Mouse (Mus musculus): Measurements from ENCODE around the gene Bend4.

Bend4 gene

DNA sequence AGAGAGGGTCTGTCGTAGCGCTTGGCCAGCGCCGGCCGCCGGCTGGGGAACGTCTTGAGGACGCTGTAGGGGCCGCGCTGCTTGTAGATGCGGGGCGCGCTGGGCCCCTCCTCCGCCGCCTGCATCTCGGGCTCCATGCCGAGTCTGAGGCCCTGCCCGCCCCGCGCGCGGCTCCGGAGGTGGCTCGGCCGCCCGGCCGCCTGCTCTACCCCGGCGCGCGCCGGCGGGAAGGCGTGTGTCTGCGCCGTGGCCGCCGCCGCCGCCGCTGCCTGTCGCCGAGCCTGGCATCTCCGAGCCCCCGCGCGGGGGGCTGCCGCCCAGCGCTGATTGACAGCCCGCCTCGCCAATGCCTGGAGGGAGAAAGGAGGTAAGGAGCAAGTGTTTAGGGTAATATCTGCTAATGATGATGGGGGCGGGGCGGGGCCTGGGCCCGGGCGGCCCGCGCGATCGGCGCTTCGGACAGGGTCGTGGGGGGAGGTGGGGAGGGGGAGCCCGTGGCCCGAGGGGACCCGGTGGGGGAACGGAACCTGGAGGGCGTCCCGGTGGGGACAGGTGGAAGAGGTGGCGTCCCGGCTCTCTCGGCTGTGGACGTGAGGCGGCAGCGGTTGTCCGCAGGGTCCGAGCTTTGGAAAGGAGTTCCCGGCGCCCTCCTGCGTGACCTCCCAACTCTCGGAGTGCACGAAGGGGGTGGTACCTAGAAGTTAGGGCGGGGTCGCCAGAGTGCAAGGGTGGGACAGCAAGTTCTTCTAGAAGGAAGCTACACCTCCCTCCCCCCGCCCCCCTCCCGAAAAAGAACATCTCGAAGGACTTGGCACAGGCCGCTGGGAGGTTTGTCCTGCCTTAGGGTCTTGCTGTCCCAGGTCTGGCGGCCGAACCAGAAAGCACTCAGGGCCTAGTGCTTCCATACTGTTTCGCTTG, at the start of gene Bend4:
Gene Bend4 (minus strand): TSS at position 868 of the 918 bp plus-strand sequence.
- H3K27me3 ChIP-seq (ENCODE audit: insufficient read depth, low read length) = peaks cover 39% of the 10 kb centered on the region
- H3K36me3 ChIP-seq (ENCODE audit: insufficient read depth, low read length) = no peaks in the 10 kb centered on the region
- TF ChIP-seq NANOG (IDR thresholded peaks at IDR 0.05; ENCODE audit: borderline replicate concordance, low read length) (no peak), POU5F1 (IDR thresholded peaks at IDR 0.05; ENCODE audit: borderline replicate concordance, low read length) (no peak), CTCF (conservative IDR thresholded peaks at IDR 0.05; ENCODE audit: low read length) (no peak)
- peaks cover 29% of the 10 kb centered on the region for H3K4me1 ChIP-seq (replicated peaks; ENCODE audit: low read depth, low read length)
- H3K4me3 ChIP-seq (replicated peaks; ENCODE audit: low read length) = peak within 1 kb of the TSS; percentile 82
- no peaks in the 10 kb centered on the region for H3K9me3 ChIP-seq (ENCODE audit: low read length)

DNA sequence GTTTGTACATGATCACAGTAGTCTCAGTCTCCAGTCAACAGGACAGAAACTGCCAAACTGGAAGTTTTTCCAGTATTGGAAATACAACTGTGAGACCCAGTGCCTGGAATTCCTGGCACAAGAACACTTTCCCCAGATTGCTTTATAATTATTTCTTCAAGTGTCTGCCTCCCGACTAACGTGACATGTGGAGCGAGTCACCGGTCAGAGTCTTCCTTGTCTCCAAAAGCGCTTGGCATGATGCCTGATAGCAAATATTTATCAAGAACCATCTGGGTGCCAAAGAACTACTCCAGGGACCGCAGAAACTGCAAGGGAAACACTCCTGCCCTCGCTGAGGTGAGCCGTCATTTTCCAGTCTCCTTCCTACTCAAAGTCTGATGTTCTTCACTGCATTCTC, 45.6 kb upstream of the Bend4 start:
- Histone ChIP-seq H3K36me3 (ENCODE audit: insufficient read depth, low read length) (peaks cover 49% of the 10 kb centered on the region), H3K4me1 (replicated peaks; ENCODE audit: low read depth, low read length) (no peaks in the 10 kb centered on the region), H3K9me3 (ENCODE audit: low read length) (no peaks in the 10 kb centered on the region; the same call in 1 of the 2 replicates), H3K27me3 (ENCODE audit: insufficient read depth, low read length) (no peaks in the 10 kb centered on the region), H3K4me3 (replicated peaks; ENCODE audit: low read length) (no peak overlapping the region)
- TF ChIP-seq NANOG (IDR thresholded peaks at IDR 0.05; ENCODE audit: borderline replicate concordance, low read length) (no peak), CTCF (conservative IDR thresholded peaks at IDR 0.05; ENCODE audit: low read length) (no peak), POU5F1 (IDR thresholded peaks at IDR 0.05; ENCODE audit: borderline replicate concordance, low read length) (no peak)

DNA sequence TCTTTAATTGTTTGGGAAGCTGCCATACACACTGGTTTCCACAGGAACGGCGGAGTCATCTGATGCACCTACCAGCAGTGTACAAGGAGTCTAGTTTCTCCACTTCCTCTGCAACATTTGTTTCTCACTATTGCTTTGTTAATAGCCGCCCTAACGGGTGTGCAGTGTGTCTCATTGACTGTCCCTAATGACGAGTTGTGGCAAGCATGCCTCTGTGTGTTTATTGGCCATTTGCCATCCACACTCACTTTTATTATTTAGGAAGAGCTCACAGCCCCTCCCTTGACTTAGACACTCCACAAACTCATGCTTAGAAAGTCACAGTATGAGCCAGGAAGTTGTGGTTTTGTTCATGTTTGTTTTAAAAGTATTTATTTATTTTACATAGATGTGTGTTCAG, 45.0 kb upstream of the Bend4 start:
- Histone ChIP-seq H3K9me3 (ENCODE audit: low read length) (no peaks in the 10 kb centered on the region; the same call in 1 of the 2 replicates), H3K36me3 (ENCODE audit: insufficient read depth, low read length) (peaks cover 54% of the 10 kb centered on the region)
- TF ChIP-seq POU5F1 (IDR thresholded peaks at IDR 0.05; ENCODE audit: borderline replicate concordance, low read length) (no peak), NANOG (IDR thresholded peaks at IDR 0.05; ENCODE audit: borderline replicate concordance, low read length) (no peak), CTCF (conservative IDR thresholded peaks at IDR 0.05; ENCODE audit: low read length) (no peak)

DNA sequence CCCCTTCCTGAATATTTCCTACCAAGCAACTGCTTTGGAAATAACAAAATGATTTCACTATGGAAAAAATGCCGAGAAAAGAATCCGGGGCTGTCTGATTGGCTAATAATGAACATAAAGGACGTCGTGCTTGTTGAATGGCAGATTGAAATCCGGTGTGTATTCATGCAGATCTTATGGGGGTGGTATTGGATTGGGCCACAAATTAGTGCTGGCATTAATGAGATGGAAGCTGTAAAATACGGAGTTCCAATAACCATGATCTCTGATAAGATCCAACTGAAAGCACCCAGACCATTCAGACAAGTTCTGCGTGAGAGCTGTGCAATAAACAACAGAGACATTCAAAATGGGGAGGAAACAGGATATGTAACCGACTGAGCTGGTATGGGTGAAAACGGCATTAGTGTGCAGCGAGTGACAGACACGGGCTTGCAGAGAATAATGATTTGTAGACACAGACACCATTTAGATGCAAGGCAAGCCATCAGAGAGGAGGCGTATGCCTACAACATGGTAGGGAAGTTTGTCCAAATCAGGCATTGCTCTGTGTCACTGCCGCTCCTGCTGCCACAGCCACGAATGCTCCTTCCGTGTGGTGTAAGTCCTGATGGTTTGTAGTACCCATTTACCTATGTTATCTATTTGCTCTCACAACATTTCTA, 38.9 kb upstream of the Bend4 start:
- TF ChIP-seq NANOG (IDR thresholded peaks at IDR 0.05; ENCODE audit: borderline replicate concordance, low read length) (no peak), CTCF (conservative IDR thresholded peaks at IDR 0.05; ENCODE audit: low read length) (no peak), POU5F1 (IDR thresholded peaks at IDR 0.05; ENCODE audit: borderline replicate concordance, low read length) (no peak)
- H3K27me3 ChIP-seq (ENCODE audit: insufficient read depth, low read length) = no peaks in the 10 kb centered on the region
- no peak overlapping the region for H3K4me3 ChIP-seq (replicated peaks; ENCODE audit: low read length)
- H3K36me3 ChIP-seq (ENCODE audit: insufficient read depth, low read length) = peaks cover 59% of the 10 kb centered on the region
- H3K9me3 ChIP-seq (ENCODE audit: low read length) = no peaks in the 10 kb centered on the region
- peaks cover 14% of the 10 kb centered on the region for H3K4me1 ChIP-seq (replicated peaks; ENCODE audit: low read depth, low read length)

More for the DNA sequence above, 45.0 kb upstream of the Bend4 start:
- H3K4me1 ChIP-seq (replicated peaks; ENCODE audit: low read depth, low read length) = no peaks in the 10 kb centered on the region
- no peaks in the 10 kb centered on the region for H3K27me3 ChIP-seq (ENCODE audit: insufficient read depth, low read length)
- H3K4me3 ChIP-seq (replicated peaks; ENCODE audit: low read length) = no peak overlapping the region

DNA sequence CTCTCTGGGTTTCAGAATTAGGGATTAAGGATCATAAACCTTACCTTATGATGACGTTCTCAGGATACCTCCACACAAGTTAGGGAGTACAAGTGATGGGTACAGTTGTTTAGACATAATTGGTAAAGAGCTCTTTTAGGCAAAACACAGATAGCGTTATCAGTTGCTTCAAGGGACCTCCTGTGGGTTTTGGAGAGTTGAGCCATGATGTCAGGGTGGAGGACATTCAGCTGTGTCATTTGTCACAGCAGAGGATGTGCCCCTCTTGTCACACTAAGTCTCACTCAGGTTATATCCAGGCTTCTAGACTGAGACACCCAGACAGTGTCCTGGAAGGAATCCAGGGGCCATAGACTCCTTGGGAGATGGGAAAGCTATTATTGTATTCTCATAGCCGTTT, 36.8 kb upstream of the Bend4 start:
- no peaks in the 10 kb centered on the region for H3K9me3 ChIP-seq (ENCODE audit: low read length)
- peaks cover 43% of the 10 kb centered on the region for H3K36me3 ChIP-seq (ENCODE audit: insufficient read depth, low read length)
- no peak for TF ChIP-seq NANOG (IDR thresholded peaks at IDR 0.05; ENCODE audit: borderline replicate concordance, low read length)
- no peak for TF ChIP-seq POU5F1 (IDR thresholded peaks at IDR 0.05; ENCODE audit: borderline replicate concordance, low read length)
- TF ChIP-seq CTCF (conservative IDR thresholded peaks at IDR 0.05; ENCODE audit: low read length) = no peak
- H3K27me3 ChIP-seq (ENCODE audit: insufficient read depth, low read length) = no peaks in the 10 kb centered on the region
- peaks cover 14% of the 10 kb centered on the region for H3K4me1 ChIP-seq (replicated peaks; ENCODE audit: low read depth, low read length)
- H3K4me3 ChIP-seq (replicated peaks; ENCODE audit: low read length) = peak overlapping the region; percentile 93

DNA sequence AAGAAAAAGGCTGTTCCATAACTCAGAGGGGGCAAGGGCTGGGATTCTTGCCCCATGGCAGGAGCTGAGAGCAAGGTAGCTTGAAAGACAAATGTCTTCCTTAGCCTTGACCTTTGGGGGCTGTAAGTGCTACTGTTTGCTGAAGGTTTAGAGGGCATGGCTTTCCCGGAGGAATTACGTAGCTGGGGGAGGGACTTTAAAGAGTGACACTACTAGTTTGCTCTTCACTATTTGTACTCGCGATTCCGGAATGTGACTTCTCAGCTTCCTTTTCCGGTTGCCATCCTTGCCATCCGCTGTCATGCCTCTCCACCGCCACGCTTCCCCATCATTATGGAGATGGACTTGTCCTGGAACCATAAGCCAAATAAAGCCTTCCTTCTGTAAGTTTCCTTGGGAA, 35.5 kb upstream of the Bend4 start:
- no peaks in the 10 kb centered on the region for H3K9me3 ChIP-seq (ENCODE audit: low read length)
- no peak for TF ChIP-seq POU5F1 (IDR thresholded peaks at IDR 0.05; ENCODE audit: borderline replicate concordance, low read length)
- TF ChIP-seq NANOG (IDR thresholded peaks at IDR 0.05; ENCODE audit: borderline replicate concordance, low read length) = no peak
- no peak for TF ChIP-seq CTCF (conservative IDR thresholded peaks at IDR 0.05; ENCODE audit: low read length)
- peak overlapping the region; percentile 93 for H3K4me3 ChIP-seq (replicated peaks; ENCODE audit: low read length)
- peaks cover 35% of the 10 kb centered on the region for H3K36me3 ChIP-seq (ENCODE audit: insufficient read depth, low read length)
- H3K4me1 ChIP-seq (replicated peaks; ENCODE audit: low read depth, low read length) = peaks cover 14% of the 10 kb centered on the region
- H3K27me3 ChIP-seq (ENCODE audit: insufficient read depth, low read length) = no peaks in the 10 kb centered on the region

DNA sequence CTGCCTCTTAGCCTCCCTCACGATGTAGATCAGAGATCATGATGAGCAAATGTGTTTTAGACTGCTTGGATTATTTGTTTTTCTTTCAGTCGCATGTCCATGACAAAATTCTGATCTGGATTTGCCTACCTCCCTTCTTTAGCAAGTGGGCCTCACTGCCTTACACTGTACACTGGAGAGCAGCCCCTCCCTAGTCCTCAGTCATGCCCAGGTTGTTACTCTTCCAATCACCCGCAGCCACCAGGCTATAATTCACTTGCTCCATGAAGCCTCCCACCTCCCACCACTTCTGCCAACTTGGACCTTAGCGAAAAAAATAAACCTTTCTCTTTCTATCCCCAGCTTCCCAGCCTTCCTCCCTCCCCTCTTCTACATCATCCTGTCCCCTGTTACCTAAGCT, 34.2 kb upstream of the Bend4 start:
- no peaks in the 10 kb centered on the region for H3K27me3 ChIP-seq (ENCODE audit: insufficient read depth, low read length)
- peaks cover 24% of the 10 kb centered on the region for H3K36me3 ChIP-seq (ENCODE audit: insufficient read depth, low read length)
- H3K9me3 ChIP-seq (ENCODE audit: low read length) = no peaks in the 10 kb centered on the region
- TF ChIP-seq CTCF (conservative IDR thresholded peaks at IDR 0.05; ENCODE audit: low read length) = no peak
- no peak for TF ChIP-seq POU5F1 (IDR thresholded peaks at IDR 0.05; ENCODE audit: borderline replicate concordance, low read length)
- TF ChIP-seq NANOG (IDR thresholded peaks at IDR 0.05; ENCODE audit: borderline replicate concordance, low read length) = no peak
- H3K4me3 ChIP-seq (replicated peaks; ENCODE audit: low read length) = no peak overlapping the region
- H3K4me1 ChIP-seq (replicated peaks; ENCODE audit: low read depth, low read length) = peaks cover 14% of the 10 kb centered on the region

DNA sequence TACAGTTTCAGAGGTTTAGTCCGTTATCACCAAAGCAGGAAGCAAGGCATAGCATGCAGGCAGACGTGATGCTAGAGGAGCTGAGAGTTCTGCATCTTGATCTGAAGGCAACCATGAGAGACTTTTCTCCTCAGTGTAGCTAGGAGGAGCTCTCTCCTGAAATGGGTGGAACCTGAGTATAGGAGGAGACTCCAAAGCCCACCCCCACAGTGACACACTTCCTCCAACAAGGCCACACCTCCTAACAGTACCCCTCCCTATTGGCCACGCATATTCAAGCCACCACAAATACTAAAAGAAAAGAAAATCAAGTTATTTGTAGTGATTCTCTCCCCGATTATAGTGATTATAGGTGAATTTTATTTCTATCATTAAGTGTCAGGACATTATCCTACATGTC, 28.7 kb upstream of the Bend4 start:
- no peaks in the 10 kb centered on the region for H3K9me3 ChIP-seq (ENCODE audit: low read length)
- H3K4me1 ChIP-seq (replicated peaks; ENCODE audit: low read depth, low read length) = peaks cover 11% of the 10 kb centered on the region
- TF ChIP-seq POU5F1 (IDR thresholded peaks at IDR 0.05; ENCODE audit: borderline replicate concordance, low read length) (no peak), NANOG (IDR thresholded peaks at IDR 0.05; ENCODE audit: borderline replicate concordance, low read length) (no peak), CTCF (conservative IDR thresholded peaks at IDR 0.05; ENCODE audit: low read length) (no peak)
- H3K27me3 ChIP-seq (ENCODE audit: insufficient read depth, low read length) = no peaks in the 10 kb centered on the region
- H3K4me3 ChIP-seq (replicated peaks; ENCODE audit: low read length) = no peak overlapping the region
- H3K36me3 ChIP-seq (ENCODE audit: insufficient read depth, low read length) = no peaks in the 10 kb centered on the region

Measured in E14TG2a.4 (cell line).